Mouse (Mus musculus): ENCODE measurements at regions not wholly inside any gene's neighbourhood (a gene's known extent, or its start where the extent isn't known, plus 50 kb on each side); places are given as distances from the start of the nearest gene placed in this dataset.

- DNase-seq (ENCODE audit: low spot score) = no peak
Observed at GRCm38 (mm10) chr8:90502879-90503278, 154.7 kb upstream of the Tox3 start.

GRCm38 (mm10) chr8:90499315-90499714 lies 151.2 kb upstream of the Tox3 start:
- no peak for DNase-seq (ENCODE audit: low spot score)

- DNase-seq (ENCODE audit: low spot score) = no peak
Observed at GRCm38 (mm10) chr8:90496658-90497163, 148.6 kb upstream of the Tox3 start.

- DNase-seq (ENCODE audit: low spot score) = no peak
Observed at GRCm38 (mm10) chr8:90495943-90496371, 147.8 kb upstream of the Tox3 start.

- DNase-seq (ENCODE audit: low spot score) = no peak
Observed at GRCm38 (mm10) chr8:90492521-90493225, 144.5 kb upstream of the Tox3 start.

GRCm38 (mm10) chr8:90491691-90492090 lies 143.5 kb upstream of the Tox3 start:
- DNase-seq (ENCODE audit: low spot score) = no peak

GRCm38 (mm10) chr8:90490734-90491441 lies 142.7 kb upstream of the Tox3 start:
- no peak for DNase-seq (ENCODE audit: low spot score)

- DNase-seq (ENCODE audit: low spot score) = no peak
Observed at GRCm38 (mm10) chr8:90486556-90486955, 138.4 kb upstream of the Tox3 start.

- no peak for DNase-seq (ENCODE audit: low spot score)
Observed at GRCm38 (mm10) chr8:90478149-90478548, 130.0 kb upstream of the Tox3 start.

GRCm38 (mm10) chr8:90474066-90474465 lies 125.9 kb upstream of the Tox3 start:
- DNase-seq (ENCODE audit: low spot score) = no peak

GRCm38 (mm10) chr8:90470826-90471225 lies 122.7 kb upstream of the Tox3 start:
- no peak for DNase-seq (ENCODE audit: low spot score)

- no peak for DNase-seq (ENCODE audit: low spot score)
Observed at GRCm38 (mm10) chr8:90463708-90464107, 115.6 kb upstream of the Tox3 start.

GRCm38 (mm10) chr8:90455321-90455720 lies 107.2 kb upstream of the Tox3 start:
- DNase-seq (ENCODE audit: low spot score) = no peak

- no peak for DNase-seq (ENCODE audit: low spot score)
Observed at GRCm38 (mm10) chr8:90454130-90454529, 106.0 kb upstream of the Tox3 start.

GRCm38 (mm10) chr8:90441058-90441851 lies 93.1 kb upstream of the Tox3 start:
- DNase-seq (ENCODE audit: low spot score) = no peak

- no peak for DNase-seq (ENCODE audit: low spot score)
Observed at GRCm38 (mm10) chr8:90414021-90414420, 65.9 kb upstream of the Tox3 start.
